Comparison of ENCODE assay signal across 21 mouse cellular contexts in the genomic region with DNA sequence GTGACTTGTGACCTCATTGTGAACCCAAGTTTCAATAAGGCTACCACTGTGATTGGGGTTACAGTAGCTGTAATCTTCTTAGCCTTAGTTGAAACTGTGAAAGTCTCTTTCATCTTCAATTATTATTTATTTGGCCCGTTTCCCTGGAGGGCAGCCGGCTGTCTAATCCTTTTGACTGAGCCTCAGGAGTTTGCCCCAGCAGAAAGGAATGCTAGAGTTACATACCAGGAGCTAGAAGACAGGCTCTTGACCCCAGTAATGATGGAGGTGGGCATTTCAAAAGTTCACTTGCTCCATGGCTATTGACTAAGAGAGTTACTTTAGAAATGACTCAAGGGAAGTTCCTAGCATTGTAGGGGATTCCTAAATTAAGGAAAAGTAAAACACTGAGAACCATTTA. TPM values are rescaled to one million over a fixed set of nuclear protein-coding genes. Genes with fewer than 3 reads are reported as not detected.
DNase-seq lines count a peak whose midpoint lies in the region; ATAC-seq lines count a peak whose summit lies in the region.
"Had no signal": no experiment of that assay in that cellular context is flagged by ENCODE, and none has a peak within 500 bp of the region (broad histone marks: within the 10 kb centered on the region; RNA-seq: fewer than 3 reads in every experiment).

No protein-coding gene starts in this region.

- no peaks in the 10 kb centered on the region for H3K4me1 ChIP-seq in kidney, embryonic 16.5 days (ENCODE audit: insufficient read depth, low read length)
- no peaks in the 10 kb centered on the region for H3K4me1 ChIP-seq in midbrain, embryonic 14.5 days (ENCODE audit: control insufficient read depth, insufficient read depth, low read length)
- H3K4me1 ChIP-seq in midbrain, embryonic 11.5 days (ENCODE audit: control insufficient read depth, insufficient read depth, low read length): no peaks in the 10 kb centered on the region
- H3K4me1 ChIP-seq: liver, embryonic 13.5 days; stomach, embryonic 15.5 days had no signal

- H3K27me3 ChIP-seq in kidney, embryonic 16.5 days (ENCODE audit: insufficient read depth, low read length): no peaks in the 10 kb centered on the region
- no peaks in the 10 kb centered on the region for H3K27me3 ChIP-seq in midbrain, embryonic 14.5 days (ENCODE audit: control insufficient read depth, insufficient read depth, low read length)
- H3K27me3 ChIP-seq in midbrain, embryonic 11.5 days (ENCODE audit: control insufficient read depth, insufficient read depth, low read length): no peaks in the 10 kb centered on the region
- H3K27me3 ChIP-seq: liver, embryonic 13.5 days; megakaryocyte, embryonic 14.5 days; stomach, embryonic 15.5 days had no signal

- no peak overlapping the region for H3K4me3 ChIP-seq in kidney, embryonic 16.5 days (ENCODE audit: low read length)
- no peak overlapping the region for H3K4me3 ChIP-seq in midbrain, embryonic 14.5 days (replicated peaks; ENCODE audit: low read depth, low read length)
- H3K4me3 ChIP-seq in midbrain, embryonic 11.5 days (ENCODE audit: low read depth, low read length): no peak overlapping the region
- H3K4me3 ChIP-seq: left cerebral cortex, adult 2 months; liver, embryonic 13.5 days; megakaryocyte, embryonic 14.5 days; stomach, embryonic 15.5 days had no signal

- H3K4me2 ChIP-seq in kidney, embryonic 16.5 days (replicated peaks; ENCODE audit: low read depth, low read length): no peak overlapping the region
- H3K4me2 ChIP-seq in midbrain, embryonic 14.5 days (ENCODE audit: low read length): no peak overlapping the region
- H3K4me2 ChIP-seq in midbrain, embryonic 11.5 days: no peak overlapping the region
- H3K4me2 ChIP-seq: hindbrain, embryonic 14.5 days; liver, embryonic 13.5 days; stomach, embryonic 15.5 days had no signal

- H3K27ac ChIP-seq in kidney, embryonic 16.5 days (ENCODE audit: low read length): no peak overlapping the region
- H3K27ac ChIP-seq in midbrain, embryonic 14.5 days (replicated peaks; ENCODE audit: low read depth, low read length): no peak overlapping the region
- H3K27ac ChIP-seq in midbrain, embryonic 11.5 days (ENCODE audit: low read depth, low read length): no peak overlapping the region
- H3K27ac ChIP-seq: hindbrain, embryonic 14.5 days; left cerebral cortex, adult 2 months; liver, embryonic 13.5 days; stomach, embryonic 15.5 days had no signal

- no peak for ATAC-seq in kidney, embryonic 16.5 days (ENCODE audit: low FRiP score, low TSS enrichment)
- ATAC-seq in midbrain, embryonic 14.5 days (ENCODE audit: low FRiP score, low TSS enrichment): no peak
- no peak for ATAC-seq in midbrain, embryonic 11.5 days (ENCODE audit: low FRiP score)
- no peak for ATAC-seq in megakaryocyte-erythroid progenitor cell, adult 5-6 weeks (replicated peaks; ENCODE audit: low FRiP score, low TSS enrichment, poor library complexity, severe bottlenecking)
- ATAC-seq: forebrain, postnatal 0 days had no signal

- 55% methylated on average over 2 of the region's 2 CpGs for WGBS in kidney, embryonic 16.5 days
- WGBS in midbrain, embryonic 14.5 days: 18% methylated on average over 2 of the region's 2 CpGs
- WGBS in midbrain, embryonic 11.5 days: 31% methylated on average over 2 of the region's 2 CpGs

- H3K36me3 ChIP-seq in kidney, embryonic 16.5 days (ENCODE audit: insufficient read depth, low read length): no peaks in the 10 kb centered on the region
- H3K36me3 ChIP-seq in midbrain, embryonic 14.5 days (ENCODE audit: control insufficient read depth, insufficient read depth, low read length): no peaks in the 10 kb centered on the region
- no peaks in the 10 kb centered on the region for H3K36me3 ChIP-seq in midbrain, embryonic 11.5 days (ENCODE audit: control insufficient read depth, insufficient read depth, low read length)
- H3K36me3 ChIP-seq: liver, embryonic 13.5 days; stomach, embryonic 15.5 days had no signal

- no peaks in the 10 kb centered on the region for H3K9me3 ChIP-seq in kidney, embryonic 16.5 days (ENCODE audit: low read length)
- no peaks in the 10 kb centered on the region for H3K9me3 ChIP-seq in midbrain, embryonic 14.5 days (ENCODE audit: control insufficient read depth, low read length)
- no peaks in the 10 kb centered on the region for H3K9me3 ChIP-seq in midbrain, embryonic 11.5 days (ENCODE audit: control insufficient read depth, low read length)
- H3K9me3 ChIP-seq: liver, embryonic 13.5 days; stomach, embryonic 15.5 days had no signal

- peak; percentile 4 for DNase-seq in kidney, adult 11 months
- peak; percentile 3 for DNase-seq in midbrain, embryonic 14.5 days
- no peak for DNase-seq in midbrain, embryonic 11.5 days (ENCODE audit: low spot score, missing footprints)
- DNase-seq in kidney, postnatal 36 days: peak; percentile 23
- no peak for DNase-seq in heart, adult 11 months
- DNase-seq: cerebellum, adult 11-12 months; cerebellum, postnatal 14 days; forebrain, postnatal 0 days; gastrocnemius, postnatal 14 days; heart, postnatal 4 days; layer of hippocampus, adult 9-11 months; liver, embryonic 13.5 days; lung, adult 2 months; lung, postnatal 36 days; thymus, postnatal 4 days had no signal

- no peak overlapping the region for H3K9ac ChIP-seq in kidney, embryonic 16.5 days (replicated peaks; ENCODE audit: low read length)
- H3K9ac ChIP-seq in midbrain, embryonic 14.5 days (replicated peaks; ENCODE audit: low read length): no peak overlapping the region
- H3K9ac ChIP-seq in midbrain, embryonic 11.5 days (ENCODE audit: low read length): no peak overlapping the region
- H3K9ac ChIP-seq: forebrain, postnatal 0 days; hindbrain, embryonic 14.5 days; liver, embryonic 13.5 days; stomach, embryonic 15.5 days had no signal

RNA-seq across cellular contexts. Expression of gene Rab38, which starts 34.3 kb away (rescaled TPM):
- polyA plus RNA-seq in kidney, embryonic 16.5 days (2015; fragmentation: Nextera tagmentation; extraction: Ambion mirVana): 3.2 and 3.8 TPM in 2 replicates
- polyA plus RNA-seq in midbrain, embryonic 14.5 days (2014; fragmentation: Nextera tagmentation; extraction: Ambion mirVana): 0.43 and 0.96 TPM in 2 replicates
- polyA plus RNA-seq in midbrain, embryonic 11.5 days (2014; fragmentation: Nextera tagmentation; extraction: Ambion mirVana): 1.9 and 2.3 TPM in 2 replicates
- 20.5 and 41.4 TPM in 2 replicates for total RNA-seq in megakaryocyte-erythroid progenitor cell, adult 5-6 weeks (2014; fragmentation: Nextera tagmentation)
- total RNA-seq in megakaryocyte-erythroid progenitor cell, adult 5-6 weeks (2017): 37.6 and 44.2 TPM in 2 replicates

Comparison
In these comparisons a context has a peak if more than half of its experiments do, and no peak if none do; other contexts are left out.
1. DNase-seq: peak in kidney, adult 11 months (single experiment), midbrain, embryonic 14.5 days (single experiment) and kidney, postnatal 36 days (2 of 2); none in midbrain, embryonic 11.5 days (single experiment) and heart, adult 11 months (single experiment).